Mouse (Mus musculus) embryonic stem cell, embryonic (primary cell): ENCODE results near the gene Ushbp1.

Experiments
- CTCF ChIA-PET, 4 experiments: fragments of 300-600 bp in 2 of 4; fragments of 350-600 bp in 2 of 4; sonication (Branson Sonifier 250); formaldehyde crosslinking; loops; one replicate each; lab custom pipeline; 2022; ENCODE audit warnings: inconsistent platforms in 2 of 4; lab: Charles Lee
- POLR2A ChIA-PET, 4 experiments: fragments of 300-600 bp in 2 of 4; fragments of 350-600 bp in 2 of 4; sonication (Branson Sonifier 250); formaldehyde crosslinking; loops; one replicate each; lab custom pipeline; 2022; ENCODE audit warnings: antibody characterized with exemption in 4 of 4, inconsistent platforms in 1 of 4; lab: Charles Lee

The Ushbp1 gene

DNA sequence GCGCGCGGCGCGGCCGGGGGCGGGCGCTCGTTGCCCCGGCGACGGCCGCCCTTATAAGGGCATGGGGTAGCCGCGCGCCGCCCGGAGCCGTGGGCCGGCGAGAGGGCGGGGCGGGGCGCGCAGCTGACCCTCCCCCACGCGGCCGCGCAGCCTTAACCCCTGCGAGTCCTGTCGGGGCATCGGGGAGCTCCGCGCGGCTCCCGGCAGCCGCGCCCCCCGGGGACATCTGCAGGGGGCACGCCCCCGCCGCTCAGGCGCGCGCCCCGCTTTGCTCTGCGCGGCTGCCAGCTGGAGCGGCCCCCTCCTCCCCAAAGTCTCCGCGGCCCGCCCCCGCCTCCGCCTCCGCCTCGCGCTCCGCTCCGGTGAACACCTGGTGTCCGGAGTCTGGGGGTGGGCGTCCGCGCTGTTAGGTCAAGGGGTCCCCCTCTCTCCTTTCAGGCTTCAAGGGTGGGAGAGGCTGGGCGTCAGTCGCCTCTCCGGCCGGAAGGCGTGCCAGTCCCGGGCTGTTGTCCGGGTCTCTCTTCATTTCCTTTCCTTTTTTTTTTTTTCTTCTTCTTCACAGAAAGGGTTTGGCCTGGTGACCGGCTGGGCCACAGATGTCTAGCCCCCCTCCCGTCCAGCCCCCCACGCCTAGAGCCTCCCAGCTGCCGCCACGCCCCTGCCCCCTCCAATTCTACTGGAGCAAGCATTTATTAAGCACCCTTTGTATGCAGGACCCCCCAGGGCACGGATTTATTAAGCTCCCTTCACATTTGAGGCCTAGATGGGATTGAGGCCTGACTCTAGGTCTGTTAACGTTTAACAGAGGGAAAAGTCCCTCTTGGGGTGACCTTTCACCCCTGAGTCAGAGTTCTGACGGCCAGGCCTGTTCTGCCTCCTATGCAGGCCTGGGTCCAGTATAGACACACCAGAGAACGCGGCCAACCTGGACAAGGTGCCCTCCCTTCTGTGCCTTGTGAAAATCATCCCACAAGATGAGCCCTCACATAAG, 13.3 kb downstream of the Ushbp1 start:
- ChIA-PET CTCF (interaction anchor here (0.5 to 1.6 kb wide), 12 partner anchors 9 to 1157 kb away, joined by 3 to 7 read pairs (median 3); partner anchors contain the start of genes Babam1 (in 2 of the 4), Ap1m1 (in 1 of the 4), Arrdc2 (in 1 of the 4) and Ocel1 (in 1 of the 4)), POLR2A (interaction anchor here (0.6 to 2.8 kb wide), 28 partner anchors 9 to 1008 kb away, joined by 3 to 12 read pairs (median 4); partner anchors contain the start of genes Ankle1 (in 2 of the 4), Ocel1 (in 2 of the 4), Rpl18a (in 2 of the 4) and Babam1 (in 1 of the 4))

DNA sequence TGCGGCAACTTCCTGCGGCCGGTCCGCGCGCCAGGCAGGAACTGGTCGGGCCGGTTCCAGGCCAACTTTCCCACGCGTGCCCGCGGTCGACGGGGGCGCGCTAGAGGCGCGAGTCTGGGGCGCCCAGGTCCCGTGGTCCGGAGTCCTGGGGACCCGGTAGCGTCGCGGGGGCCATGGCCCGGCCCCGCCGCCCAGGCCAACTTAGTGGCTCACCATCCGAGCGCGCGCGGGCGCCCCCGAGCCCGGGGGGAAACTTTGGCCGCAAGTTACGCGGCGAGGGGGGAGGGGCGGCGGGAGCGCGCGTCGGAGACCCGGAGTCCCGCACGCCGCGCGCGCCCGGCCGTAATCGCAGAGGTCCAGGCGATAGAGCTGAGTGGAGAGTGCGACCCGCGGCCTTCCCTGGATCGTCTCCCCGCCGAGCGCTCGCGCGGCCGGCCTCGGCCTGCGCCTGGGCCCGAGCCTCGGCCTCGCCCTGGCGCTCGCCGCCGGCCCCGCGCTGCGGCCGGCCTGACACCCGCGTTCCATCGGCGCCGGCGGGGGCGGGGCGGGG, 14.1 kb downstream of the Ushbp1 start, which contains the start of gene Nr2f6:
TSS of gene Nr2f6 (minus strand) at position 540 of the 550 bp plus-strand sequence.
- ChIA-PET CTCF (interaction anchor here in 3 of 4 experiments (0.6 to 1.6 kb wide), 8 partner anchors 8 to 858 kb away, joined by 3 to 5 read pairs (median 3); partner anchors contain the start of genes Babam1 (in 2 of the 3), Ocel1 (in 2 of the 3) and Ap1m1 (in 1 of the 3)), POLR2A (interaction anchor here (0.6 to 2.8 kb wide), 23 partner anchors 8 to 1008 kb away, joined by 3 to 12 read pairs (median 4); partner anchors contain the start of genes Ankle1 (in 2 of the 4), Babam1 (in 2 of the 4), Ocel1 (in 2 of the 4) and Use1 (in 2 of the 4))

GRCm38 (mm10) chr8:71380178-71381171, 15.1 kb downstream of the Ushbp1 start:
- ChIA-PET CTCF (interaction anchor here in 2 of 4 experiments (1.2 to 1.4 kb wide), 2 partner anchors 9 to 16 kb away, joined by 3 read pairs; partner anchors contain the start of genes Babam1 (in 1 of the 2) and Ocel1 (in 1 of the 2)), POLR2A (interaction anchor here in 2 of 4 experiments (1.0 to 2.8 kb wide), 12 partner anchors 8 to 484 kb away, joined by 3 to 12 read pairs (median 6); partner anchors contain the start of genes Babam1 (in 2 of the 2), Ocel1 (in 2 of the 2), Use1 (in 2 of the 2) and Mrpl34 (in 1 of the 2))

- CTCF ChIA-PET = interaction anchor here in 1 of 4 experiments (1.4 kb wide), 1 partner anchor 17 kb away, joined by 3 read pairs; the partner anchor contains the start of gene Babam1
- POLR2A ChIA-PET = interaction anchor here in 2 of 4 experiments (1.0 to 2.8 kb wide), 7 partner anchors 8 to 128 kb away, joined by 3 to 12 read pairs (median 5); partner anchors contain the start of genes Babam1 (in 1 of the 2), Haus8 (in 1 of the 2), Mrpl34 (in 1 of the 2) and Myo9b (in 1 of the 2)
Observed at GRCm38 (mm10) chr8:71379512-71380075, 16.0 kb downstream of the Ushbp1 start.

- ChIA-PET CTCF (interaction anchor here in 1 of 4 experiments (0.6 kb wide), 2 partner anchors 14 to 23 kb away, joined by 3 read pairs; no protein-coding TSS in a partner anchor), POLR2A (interaction anchor here in 2 of 4 experiments (0.7 to 2.7 kb wide), 8 partner anchors 9 to 107 kb away, joined by 3 to 12 read pairs (median 4); partner anchors contain the start of genes Ankle1 (in 2 of the 2), Babam1 (in 1 of the 2), Haus8 (in 1 of the 2) and Myo9b (in 1 of the 2))
Observed at GRCm38 (mm10) chr8:71379008-71379407, 16.6 kb downstream of the Ushbp1 start.

GRCm38 (mm10) chr8:71376423-71377030, 19.1 kb downstream of the Ushbp1 start:
- ChIA-PET POLR2A (interaction anchor here in 3 of 4 experiments (0.5 to 6.4 kb wide), 25 partner anchors 9 to 871 kb away, joined by 3 to 41 read pairs (median 3); partner anchors contain the start of genes Ankle1 (in 2 of the 3), Babam1 (in 2 of the 3), Mrpl34 (in 2 of the 3) and Use1 (in 2 of the 3)), CTCF (interaction anchor here in 3 of 4 experiments (0.5 to 2.8 kb wide), 6 partner anchors 9 to 505 kb away, joined by 3 to 25 read pairs (median 6); partner anchors contain the start of genes Ankle1 (in 1 of the 3), Mrpl34 (in 1 of the 3) and Use1 (in 1 of the 3))

GRCm38 (mm10) chr8:71375581-71376422, 19.8 kb downstream of the Ushbp1 start:
- CTCF ChIA-PET = interaction anchor here in 3 of 4 experiments (0.5 to 2.8 kb wide), 7 partner anchors 9 to 504 kb away, joined by 3 to 25 read pairs (median 4); partner anchors contain the start of genes Ankle1 (in 1 of the 3), Mrpl34 (in 1 of the 3) and Use1 (in 1 of the 3)

GRCm38 (mm10) chr8:71374616-71375206, 20.9 kb downstream of the Ushbp1 start:
- POLR2A ChIA-PET = interaction anchor here in 3 of 4 experiments (1.0 to 6.4 kb wide), 13 partner anchors 8 to 701 kb away, joined by 3 to 41 read pairs (median 6); partner anchors contain the start of genes Ankle1 (in 2 of the 3), Babam1 (in 1 of the 3), Haus8 (in 1 of the 3) and Jund (in 1 of the 3)
- CTCF ChIA-PET = interaction anchor here in 2 of 4 experiments (0.6 to 2.8 kb wide), 3 partner anchors 11 to 125 kb away, joined by 3 to 25 read pairs (median 3); no protein-coding TSS in a partner anchor

More at GRCm38 (mm10) chr8:71375581-71376422, 19.8 kb downstream of the Ushbp1 start:
- POLR2A ChIA-PET = interaction anchor here in 3 of 4 experiments (0.5 to 6.4 kb wide), 31 partner anchors 9 to 870 kb away, joined by 3 to 41 read pairs (median 3); partner anchors contain the start of genes Ankle1 (in 3 of the 3), Babam1 (in 2 of the 3), Mrpl34 (in 2 of the 3) and Myo9b (in 2 of the 3)

DNA sequence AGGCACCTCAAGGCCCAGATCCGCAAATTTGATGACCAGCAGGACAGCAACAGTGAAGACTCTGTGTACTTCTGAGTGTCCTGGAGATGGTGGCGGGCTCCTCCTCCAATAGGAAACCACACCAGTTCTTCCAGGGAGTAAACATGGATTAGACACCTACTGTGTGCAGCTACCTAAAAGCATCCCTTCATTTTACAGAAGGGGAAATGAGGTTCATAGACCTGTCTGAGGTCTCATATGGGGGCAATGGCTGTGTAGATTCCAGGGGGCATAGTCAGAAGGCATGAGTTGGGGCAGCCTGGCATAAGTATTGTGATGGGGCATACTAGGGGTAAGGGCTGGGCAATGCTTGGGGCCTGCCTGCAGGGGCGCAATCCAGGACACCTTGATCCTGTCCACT, 22.6 kb downstream of the Ushbp1 start:
- ChIA-PET CTCF (interaction anchor here in 3 of 4 experiments (0.5 to 3.2 kb wide), 6 partner anchors 9 to 147 kb away, joined by 3 to 19 read pairs (median 3); partner anchors contain the start of genes Ankle1 (in 2 of the 3) and Nr2f6 (in 1 of the 3)), POLR2A (interaction anchor here in 3 of 4 experiments (0.8 to 6.4 kb wide), 13 partner anchors 8 to 482 kb away, joined by 3 to 41 read pairs (median 4); partner anchors contain the start of genes Ankle1 (in 2 of the 3), Nr2f6 (in 2 of the 3) and Mrpl34 (in 1 of the 3))

GRCm38 (mm10) chr8:71372427-71372826, 23.2 kb downstream of the Ushbp1 start:
- CTCF ChIA-PET = interaction anchor here (0.5 to 3.2 kb wide), 16 partner anchors 9 to 105 kb away, joined by 3 to 19 read pairs (median 4); partner anchors contain the start of genes Ankle1 (in 2 of the 4) and Nr2f6 (in 2 of the 4)
- POLR2A ChIA-PET = interaction anchor here (0.8 to 6.4 kb wide), 19 partner anchors 8 to 533 kb away, joined by 3 to 41 read pairs (median 4); partner anchors contain the start of genes Ankle1 (in 3 of the 4), Nr2f6 (in 2 of the 4), Arrdc2 (in 1 of the 4) and Mrpl34 (in 1 of the 4)

- ChIA-PET CTCF (interaction anchor here (0.5 to 3.2 kb wide), 28 partner anchors 9 to 945 kb away, joined by 3 to 19 read pairs (median 3); partner anchors contain the start of genes Nr2f6 (in 2 of the 4), Ankle1 (in 1 of the 4), Gm3336 (in 1 of the 4) and Mrpl34 (in 1 of the 4)), POLR2A (interaction anchor here (0.6 to 6.4 kb wide), 25 partner anchors 9 to 532 kb away, joined by 3 to 41 read pairs (median 4); partner anchors contain the start of genes Ankle1 (in 2 of the 4), Nr2f6 (in 2 of the 4), Arrdc2 (in 1 of the 4) and Mrpl34 (in 1 of the 4))
Observed at GRCm38 (mm10) chr8:71371236-71371848, 24.3 kb downstream of the Ushbp1 start, which contains the start of gene Ocel1. Gene Ocel1 (plus strand): TSS chr8:71371298.
